Mouse (Mus musculus) cerebellum, adult 2 months (tissue): ENCODE data around the gene Bloc1s2. TPM values are rescaled to one million over a fixed set of nuclear protein-coding genes. Genes with fewer than 3 reads are reported as not detected.
A peak's percentile ranks its signal among the peaks of the same experiment; 100 is the strongest.

Experiments
- DNase-seq, 2 experiments: peaks; one replicate each; pipeline ENCODE4 v3.0.0; 2021
- H3K27ac ChIP-seq: fragments of 200-500 bp; 2 replicates; pipeline ENCODE4 v1.5.1; 2012; ENCODE audit warnings: low read length, control low read depth, inconsistent platforms; ENCODE audit not compliant: insufficient read depth
- H3K27me3 ChIP-seq: fragments of 200-500 bp; 2 replicates; pipeline ENCODE4 v1.6.1; 2012; ENCODE audit warnings: inconsistent platforms, mild to moderate bottlenecking, low read length, moderate library complexity; ENCODE audit not compliant: control insufficient read depth, insufficient read depth
- H3K4me1 ChIP-seq: fragments of 200-500 bp; 2 replicates; pipeline ENCODE4 v1.6.1; 2011; ENCODE audit warnings: low read length; ENCODE audit not compliant: control insufficient read depth, insufficient read depth
- H3K4me3 ChIP-seq: fragments of 200-500 bp; replicated peaks from 2 replicates; pipeline ENCODE3; 2011; ENCODE audit warnings: mild to moderate bottlenecking, low read depth, low read length, control low read depth; ENCODE audit not compliant: insufficient read depth
- CTCF ChIP-seq: fragments of 200-500 bp; IDR thresholded peaks from 2 replicates; pipeline ENCODE4 v1.5.1; 2011; ENCODE audit warnings: low read depth, mild to moderate bottlenecking, control low read depth, low read length, moderate library complexity, borderline replicate concordance; ENCODE audit not compliant: insufficient read depth
- POLR2A ChIP-seq: fragments of 200-500 bp; IDR thresholded peaks from 2 replicates; pipeline ENCODE4 v1.6.1; 2011; ENCODE audit warnings: low read length, control low read depth, borderline replicate concordance; ENCODE audit not compliant: insufficient read depth
- WGBS: fragments of 180-500 bp; shearing (Covaris S2); methylation state at CpG from one replicate; pipeline ENCODE4 v1.1.7; 2018; 5-methylcytosine and 5-hydroxymethylcytosine counted together
- polyA plus RNA-seq: library from polyadenylated mRNA; depleted of rRNA; stranded (reverse); fragments of >200 nt; gene quantifications from 2 replicates; pipeline ENCODE4 v1.2.3, GENCODE M21; 2012; rRNA removed

The Bloc1s2 gene
- 81.0 and 82.4 TPM in 2 replicates for polyA plus RNA-seq

DNA sequence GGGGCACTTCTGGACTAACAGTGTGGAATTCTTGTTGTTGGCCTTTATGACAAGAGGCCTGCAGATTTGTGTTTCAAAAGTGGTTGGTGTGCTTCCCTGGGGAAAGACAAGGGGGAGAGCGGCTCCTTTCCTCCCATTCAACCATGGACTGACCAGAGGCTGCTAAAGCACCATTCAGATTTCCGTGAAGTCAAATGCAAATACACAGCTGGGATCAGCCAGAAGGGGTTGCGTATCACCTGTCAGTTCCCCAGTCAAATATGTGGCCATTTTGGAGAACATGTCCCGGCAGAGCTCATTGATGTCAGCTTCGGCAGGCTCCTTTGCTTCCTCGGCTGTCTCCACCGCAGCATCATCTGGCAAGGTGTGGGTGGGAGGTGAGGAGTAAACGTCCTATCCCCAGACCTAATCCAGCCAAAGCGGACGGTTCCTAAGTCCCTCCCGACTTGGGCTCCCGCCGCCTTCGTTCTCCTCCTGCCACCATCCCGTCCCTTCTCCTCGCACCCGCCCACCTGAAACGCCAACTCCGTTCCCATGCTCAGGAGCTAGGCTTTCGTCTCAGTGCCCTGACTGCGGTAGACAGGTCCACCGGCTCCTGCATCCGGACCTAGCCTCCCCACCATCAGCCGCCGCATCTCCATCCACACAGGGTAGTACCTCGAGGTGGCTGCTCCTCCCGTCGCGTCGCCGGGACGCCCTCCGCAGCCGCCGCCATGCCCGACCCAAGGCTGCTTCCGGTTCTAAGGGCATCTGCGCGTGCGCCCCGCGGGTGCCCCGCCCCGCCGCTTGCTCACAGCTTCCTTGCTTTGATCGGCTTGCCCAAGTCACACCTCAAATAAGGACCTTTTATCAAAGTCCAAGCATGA, at the start of gene Bloc1s2:
Bloc1s2 (minus strand) TSS at position 745 of the 866 bp plus-strand sequence.
- Histone ChIP-seq H3K4me1 (no peaks in the 10 kb centered on the region), H3K4me3 (peak within 1 kb of the TSS; percentile 87), H3K27me3 (no peaks in the 10 kb centered on the region), H3K27ac (peak within 1 kb of the TSS; percentile 34; the same call in 1 of the 2 replicates)
- DNase-seq: peak; percentile 89 to 91
- WGBS: under 1% methylated on average over 46 of the region's 46 CpGs
- TF ChIP-seq CTCF (no peak), POLR2A (peak; percentile 62; the same call in 1 of the 2 replicates)

GRCm38 (mm10) chr19:44195138-44195537, 48.9 kb upstream of the Bloc1s2 start:
- TF ChIP-seq POLR2A (no peak), CTCF (peak; percentile 87)
- DNase-seq: peak; percentile 72 to 78
- Histone ChIP-seq H3K27me3 (no peaks in the 10 kb centered on the region), H3K4me3 (no peak overlapping the region), H3K4me1 (no peaks in the 10 kb centered on the region; the same call in 1 of the 2 replicates), H3K27ac (no peak overlapping the region)
- WGBS: 2% methylated on average over 7 of the region's 7 CpGs

GRCm38 (mm10) chr19:44193906-44194305, 47.7 kb upstream of the Bloc1s2 start:
- Histone ChIP-seq H3K4me1 (no peaks in the 10 kb centered on the region; the same call in 1 of the 2 replicates), H3K27ac (no peak overlapping the region), H3K4me3 (no peak overlapping the region), H3K27me3 (no peaks in the 10 kb centered on the region)
- DNase-seq: no peak
- TF ChIP-seq CTCF (no peak), POLR2A (no peak)
- WGBS: 61% methylated on average over 7 of the region's 7 CpGs

DNA sequence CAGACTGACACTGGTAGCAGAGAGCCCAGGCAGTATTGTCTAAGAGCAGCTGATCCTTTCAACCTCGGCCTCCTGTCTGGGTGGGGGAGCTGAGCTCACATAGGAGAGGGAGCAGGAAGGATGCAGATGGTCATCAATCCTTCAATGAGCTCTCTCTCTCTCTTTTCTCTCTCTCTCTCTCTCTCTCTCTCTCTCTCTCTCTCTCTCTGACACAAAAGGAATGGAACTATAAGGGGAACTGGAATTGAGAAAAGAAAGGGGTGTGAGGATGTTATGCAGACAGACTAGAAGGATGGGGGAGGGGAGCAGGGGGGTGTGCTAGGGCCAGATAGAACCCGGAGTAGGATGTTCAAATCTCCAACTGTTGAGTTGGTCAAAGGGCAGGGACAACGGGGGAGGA, 46.1 kb upstream of the Bloc1s2 start, which contains the start of gene Pkd2l1:
Pkd2l1 (minus strand) TSS at position 101 of the 400 bp plus-strand sequence.
- H3K4me3 ChIP-seq: no peak within 1 kb of the TSS
- H3K27ac ChIP-seq: no peak within 1 kb of the TSS
- no peak for DNase-seq
- TF ChIP-seq CTCF (no peak), POLR2A (no peak)
- no peaks in the 10 kb centered on the region for H3K27me3 ChIP-seq
- 36% methylated on average over 3 of the region's 3 CpGs for WGBS
- no peaks in the 10 kb centered on the region; the same call in 1 of the 2 replicates for H3K4me1 ChIP-seq

DNA sequence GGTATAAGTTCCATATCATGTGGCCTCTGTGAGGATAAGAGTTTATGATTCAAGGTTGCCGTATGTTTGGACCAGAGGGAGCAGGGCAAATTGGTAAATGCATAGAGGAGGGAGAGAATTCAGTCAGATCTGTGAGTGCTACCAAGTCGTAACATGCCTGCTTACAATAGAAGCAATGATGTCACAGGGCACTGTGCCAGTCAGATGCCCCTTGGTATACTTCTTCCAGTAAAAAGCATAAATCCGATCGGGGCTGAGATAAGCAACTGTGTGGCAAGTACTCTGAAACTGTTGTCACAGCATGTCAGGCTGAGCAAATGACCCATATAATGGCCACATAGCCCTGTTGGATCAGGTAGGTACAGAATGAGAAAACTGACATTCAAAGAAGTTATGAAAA, 42.8 kb upstream of the Bloc1s2 start:
- Histone ChIP-seq H3K27ac (no peak overlapping the region), H3K4me1 (no peaks in the 10 kb centered on the region), H3K4me3 (no peak overlapping the region), H3K27me3 (no peaks in the 10 kb centered on the region)
- WGBS: 64% methylated on average over 4 of the region's 4 CpGs
- no peak for DNase-seq
- TF ChIP-seq CTCF (no peak), POLR2A (no peak)

GRCm38 (mm10) chr19:44183968-44184367, 37.7 kb upstream of the Bloc1s2 start:
- H3K27ac ChIP-seq: no peak overlapping the region
- TF ChIP-seq CTCF: no peak
- TF ChIP-seq POLR2A: no peak
- no peaks in the 10 kb centered on the region for H3K27me3 ChIP-seq
- H3K4me3 ChIP-seq: no peak overlapping the region
- H3K4me1 ChIP-seq: no peaks in the 10 kb centered on the region
- 70% methylated on average over 3 of the region's 3 CpGs for WGBS
- DNase-seq: no peak

DNA sequence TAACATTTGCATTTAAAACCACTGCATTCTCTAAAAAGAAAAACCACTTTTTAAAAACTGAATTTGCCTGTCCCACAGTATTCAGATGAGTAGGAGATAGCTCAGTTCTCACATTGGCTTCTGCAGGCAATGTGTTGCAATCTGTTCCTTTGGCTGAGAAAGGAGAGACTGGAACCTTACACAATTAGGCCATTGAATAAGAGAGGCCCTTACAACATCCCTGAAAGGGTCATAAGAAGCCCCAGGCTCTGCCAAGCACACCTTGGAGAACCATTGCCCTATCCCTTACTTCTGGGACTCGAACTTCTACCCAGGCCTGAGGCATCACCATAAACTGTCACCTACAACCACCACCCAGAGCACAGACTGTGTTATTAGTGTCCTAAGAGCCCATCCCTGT, 34.3 kb upstream of the Bloc1s2 start:
- WGBS: 57% methylated on average over 1 of the region's 1 CpGs
- Histone ChIP-seq H3K4me3 (no peak overlapping the region), H3K4me1 (no peaks in the 10 kb centered on the region), H3K27me3 (no peaks in the 10 kb centered on the region), H3K27ac (no peak overlapping the region)
- no peak for TF ChIP-seq POLR2A
- TF ChIP-seq CTCF: no peak
- no peak for DNase-seq

DNA sequence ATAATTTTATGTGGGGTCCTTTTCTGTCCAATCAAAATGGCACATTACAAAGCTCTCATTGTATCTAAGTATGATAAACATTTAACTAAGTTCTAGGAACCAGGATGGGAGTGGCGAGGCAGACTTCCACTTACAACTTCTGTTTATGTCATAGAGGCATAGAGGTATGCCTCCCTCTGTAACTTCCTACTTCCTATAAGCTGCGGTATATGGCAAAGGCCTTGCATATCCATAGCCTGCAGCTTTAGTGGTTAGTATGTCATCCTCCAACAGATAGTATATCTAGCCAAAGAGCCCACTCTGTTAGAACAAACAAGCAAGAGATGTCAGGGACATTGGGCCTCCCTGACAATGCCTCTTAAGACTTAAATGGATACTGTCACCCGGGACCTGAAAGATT, 30.5 kb upstream of the Bloc1s2 start:
- Histone ChIP-seq H3K4me1 (no peaks in the 10 kb centered on the region), H3K27me3 (no peaks in the 10 kb centered on the region), H3K4me3 (no peak overlapping the region), H3K27ac (no peak overlapping the region)
- DNase-seq: no peak
- TF ChIP-seq CTCF: no peak
- no peak for TF ChIP-seq POLR2A
- 92% methylated on average over 3 of the region's 3 CpGs for WGBS
